Mouse (Mus musculus) heart, embryonic 10.5 days (tissue): ENCODE measurements at regions not wholly inside any gene's neighbourhood (a gene's known extent, or its start where the extent isn't known, plus 50 kb on each side); places are given as distances from the start of the nearest gene placed in this dataset.

Experiments used
- DNase-seq: peaks from one replicate; pipeline ENCODE4 v3.0.0-alpha.2; 2017; ENCODE audit warnings: low spot score
- H3K27ac ChIP-seq: fragments of 300-500 bp; sonication (generic); 2 replicates; pipeline ENCODE4 v1.5.1; 2016; ENCODE audit warnings: mild to moderate bottlenecking
- H3K27me3 ChIP-seq: fragments of 300-500 bp; sonication (generic); 2 replicates; pipeline ENCODE4 v1.6.1; 2016; ENCODE audit warnings: mild to moderate bottlenecking; ENCODE audit not compliant: poor library complexity, insufficient read depth, severe bottlenecking
- H3K36me3 ChIP-seq: fragments of 300-500 bp; sonication (generic); 2 replicates; pipeline ENCODE4 v1.6.1; 2016; ENCODE audit warnings: mild to moderate bottlenecking, moderate library complexity
- H3K4me1 ChIP-seq: fragments of 300-500 bp; sonication (generic); 2 replicates; pipeline ENCODE4 v1.6.1; 2016; ENCODE audit warnings: mild to moderate bottlenecking
- H3K4me3 ChIP-seq: fragments of 300-500 bp; sonication (generic); 2 replicates; pipeline ENCODE4 v1.5.1; 2016; ENCODE audit warnings: mild to moderate bottlenecking, moderate library complexity
- H3K9me3 ChIP-seq: fragments of 300-500 bp; sonication (generic); 2 replicates; pipeline ENCODE4 v1.6.1; 2016; ENCODE audit warnings: mild to moderate bottlenecking, moderate library complexity
- WGBS: fragments of 180-500 bp; shearing (Covaris S2); methylation state at CpG from one replicate; pipeline ENCODE4 v1.1.7; 2016; 5-methylcytosine and 5-hydroxymethylcytosine counted together

GRCm38 (mm10) chr13:107456394-107456793 is 434.5 kb upstream of the Kif2a start:
- H3K9me3 ChIP-seq = no peaks in the 10 kb centered on the region
- WGBS = 79% methylated on average over 2 of the region's 2 CpGs
- no peak for DNase-seq
- H3K27me3 ChIP-seq = no peaks in the 10 kb centered on the region
- H3K36me3 ChIP-seq = no peaks in the 10 kb centered on the region
- H3K27ac ChIP-seq = no peak overlapping the region
- no peak overlapping the region for H3K4me3 ChIP-seq
- peaks cover 2% of the 10 kb centered on the region; the same call in 1 of the 2 replicates for H3K4me1 ChIP-seq

- no peaks in the 10 kb centered on the region for H3K4me1 ChIP-seq
- no peaks in the 10 kb centered on the region for H3K36me3 ChIP-seq
- no peaks in the 10 kb centered on the region for H3K9me3 ChIP-seq
- no peak overlapping the region for H3K4me3 ChIP-seq
- H3K27ac ChIP-seq = no peak overlapping the region
- WGBS = 81% methylated on average over 11 of the region's 11 CpGs
- H3K27me3 ChIP-seq = no peaks in the 10 kb centered on the region
- DNase-seq = no peak
These were observed 427.8 kb upstream of the Kif2a start for GRCm38 (mm10) chr13:107449598-107450179.

- DNase-seq = no peak
- H3K9me3 ChIP-seq = no peaks in the 10 kb centered on the region
- no peaks in the 10 kb centered on the region for H3K4me1 ChIP-seq
- no peak overlapping the region for H3K27ac ChIP-seq
- no peaks in the 10 kb centered on the region for H3K27me3 ChIP-seq
- H3K36me3 ChIP-seq = no peaks in the 10 kb centered on the region
- 74% methylated on average over 2 of the region's 2 CpGs for WGBS
- no peak overlapping the region for H3K4me3 ChIP-seq
These were observed 425.9 kb upstream of the Kif2a start for GRCm38 (mm10) chr13:107447813-107448212.

GRCm38 (mm10) chr13:107419363-107420155 is 397.6 kb upstream of the Kif2a start:
- Histone ChIP-seq H3K36me3 (no peaks in the 10 kb centered on the region), H3K4me3 (no peak overlapping the region), H3K4me1 (no peaks in the 10 kb centered on the region), H3K9me3 (no peaks in the 10 kb centered on the region), H3K27ac (no peak overlapping the region), H3K27me3 (no peaks in the 10 kb centered on the region)
- DNase-seq = no peak
- 66% methylated on average over 3 of the region's 3 CpGs for WGBS

GRCm38 (mm10) chr13:107410267-107410666 is 388.3 kb upstream of the Kif2a start:
- H3K9me3 ChIP-seq = no peaks in the 10 kb centered on the region
- no peaks in the 10 kb centered on the region for H3K36me3 ChIP-seq
- H3K4me3 ChIP-seq = no peak overlapping the region
- no peak for DNase-seq
- H3K27me3 ChIP-seq = no peaks in the 10 kb centered on the region
- no peak overlapping the region for H3K27ac ChIP-seq
- H3K4me1 ChIP-seq = 0 out of 2 replicates have a peak, but pooled peaks cover 4% of the 10 kb centered on the region

- no peak overlapping the region for H3K27ac ChIP-seq
- H3K4me3 ChIP-seq = no peak overlapping the region
- H3K9me3 ChIP-seq = no peaks in the 10 kb centered on the region
- H3K4me1 ChIP-seq = 0 out of 2 replicates have a peak, but pooled peaks cover 4% of the 10 kb centered on the region
- no peak for DNase-seq
- no peaks in the 10 kb centered on the region for H3K27me3 ChIP-seq
- no peaks in the 10 kb centered on the region for H3K36me3 ChIP-seq
- WGBS = 68% methylated on average over 5 of the region's 5 CpGs
These were observed 385.7 kb upstream of the Kif2a start for GRCm38 (mm10) chr13:107407674-107408026.

GRCm38 (mm10) chr13:107406977-107407673 is 385.2 kb upstream of the Kif2a start:
- H3K4me1 ChIP-seq = 0 out of 2 replicates have a peak, but pooled peaks cover 4% of the 10 kb centered on the region
- no peak for DNase-seq
- WGBS = 68% methylated on average over 5 of the region's 5 CpGs
- no peak overlapping the region for H3K4me3 ChIP-seq
- H3K27me3 ChIP-seq = no peaks in the 10 kb centered on the region
- H3K27ac ChIP-seq = no peak overlapping the region
- H3K36me3 ChIP-seq = no peaks in the 10 kb centered on the region
- no peaks in the 10 kb centered on the region for H3K9me3 ChIP-seq

GRCm38 (mm10) chr13:107398621-107399363 is 376.9 kb upstream of the Kif2a start:
- Histone ChIP-seq H3K9me3 (no peaks in the 10 kb centered on the region), H3K4me1 (no peaks in the 10 kb centered on the region), H3K27ac (no peak overlapping the region), H3K36me3 (no peaks in the 10 kb centered on the region), H3K4me3 (no peak overlapping the region), H3K27me3 (no peaks in the 10 kb centered on the region)
- WGBS = 75% methylated on average over 8 of the region's 8 CpGs
- DNase-seq = no peak

GRCm38 (mm10) chr13:107396036-107396435 is 374.1 kb upstream of the Kif2a start:
- Histone ChIP-seq H3K36me3 (no peaks in the 10 kb centered on the region), H3K27me3 (no peaks in the 10 kb centered on the region), H3K4me3 (no peak overlapping the region), H3K9me3 (no peaks in the 10 kb centered on the region), H3K4me1 (no peaks in the 10 kb centered on the region), H3K27ac (no peak overlapping the region)
- no peak for DNase-seq
- 73% methylated on average over 2 of the region's 2 CpGs for WGBS

GRCm38 (mm10) chr13:107394451-107394850 is 372.5 kb upstream of the Kif2a start:
- DNase-seq = no peak
- H3K27me3 ChIP-seq = no peaks in the 10 kb centered on the region
- no peaks in the 10 kb centered on the region for H3K9me3 ChIP-seq
- H3K4me3 ChIP-seq = no peak overlapping the region
- H3K36me3 ChIP-seq = no peaks in the 10 kb centered on the region
- H3K4me1 ChIP-seq = no peaks in the 10 kb centered on the region
- no peak overlapping the region for H3K27ac ChIP-seq
- 50% methylated on average over 1 of the region's 1 CpGs for WGBS

GRCm38 (mm10) chr13:107389535-107390150 is 367.7 kb upstream of the Kif2a start:
- Histone ChIP-seq H3K36me3 (no peaks in the 10 kb centered on the region), H3K27me3 (no peaks in the 10 kb centered on the region), H3K4me1 (no peaks in the 10 kb centered on the region), H3K4me3 (no peak overlapping the region), H3K27ac (no peak overlapping the region), H3K9me3 (no peaks in the 10 kb centered on the region)
- 67% methylated on average over 4 of the region's 4 CpGs for WGBS
- DNase-seq = no peak

- WGBS = 57% methylated on average over 3 of the region's 3 CpGs
- Histone ChIP-seq H3K4me1 (no peaks in the 10 kb centered on the region), H3K4me3 (no peak overlapping the region), H3K9me3 (no peaks in the 10 kb centered on the region), H3K36me3 (no peaks in the 10 kb centered on the region), H3K27ac (no peak overlapping the region), H3K27me3 (no peaks in the 10 kb centered on the region)
- DNase-seq = no peak
These were observed 367.1 kb upstream of the Kif2a start for GRCm38 (mm10) chr13:107389074-107389473.
